Mouse (Mus musculus): ENCODE results near the gene Nxnl2. TPM values are rescaled to one million over a fixed set of nuclear protein-coding genes. Genes with fewer than 3 reads are reported as not detected.
A peak's percentile ranks its signal among the peaks of the same experiment; 100 is the strongest.
"Not testable (repeated sequence)": the region's sequence is repeated elsewhere in the genome, so short reads cannot be mapped to it uniquely, and the experiment has no call there.

The Nxnl2 gene
- polyA plus RNA-seq, 1 experiment from 2014 or later, result 2.5 TPM

DNA sequence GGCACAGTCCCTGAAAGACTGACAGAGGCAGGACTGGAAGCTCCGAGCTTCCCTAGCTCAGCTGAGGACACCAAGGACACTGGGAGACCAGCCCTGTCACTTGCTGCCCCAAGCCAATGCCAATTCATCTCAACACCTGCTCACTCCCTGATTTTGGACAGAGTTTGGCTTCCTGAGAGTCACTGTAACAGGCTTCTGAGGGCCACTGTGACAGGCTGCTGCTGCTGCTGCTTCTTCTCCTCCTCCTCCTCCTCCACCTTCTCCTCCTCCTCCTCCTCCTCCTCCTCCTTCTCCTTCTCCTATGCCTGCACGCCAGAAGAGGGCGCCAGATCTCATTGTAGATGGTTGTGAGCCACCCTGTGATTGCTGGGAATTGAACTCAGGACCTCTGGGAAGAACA lies 19.5 kb downstream of the Nxnl2 start:
- Histone ChIP-seq H3K4me1 (no peaks in the 10 kb centered on the region), H3K36me3 (no peaks in the 10 kb centered on the region), H3K27me3 (no peaks in the 10 kb centered on the region), H3K9ac (no peak overlapping the region), H3K27ac (no peak overlapping the region), H3K4me2 (replicated peaks) (no peak overlapping the region), H3K9me3 (replicated peaks) (no peaks in the 10 kb centered on the region; the same call in 1 of the 2 replicates), H3K4me3 (no peak overlapping the region)
- ATAC-seq (ENCODE audit: low FRiP score), result no peak
- WGBS, result 52% methylated on average over 3 of the region's 3 CpGs

GRCm38 (mm10) chr13:51191416-51192140 lies 20.8 kb downstream of the Nxnl2 start:
- no peaks in the 10 kb centered on the region for H3K4me1 ChIP-seq
- H3K36me3 ChIP-seq, result no peaks in the 10 kb centered on the region
- no peak overlapping the region for H3K4me3 ChIP-seq
- WGBS, result 85% methylated on average over 6 of the region's 6 CpGs
- H3K4me2 ChIP-seq (replicated peaks), result no peak overlapping the region
- no peak overlapping the region for H3K27ac ChIP-seq
- H3K9ac ChIP-seq, result no peak overlapping the region
- no peaks in the 10 kb centered on the region for H3K27me3 ChIP-seq
- no peaks in the 10 kb centered on the region for H3K9me3 ChIP-seq (replicated peaks)
- no peak for ATAC-seq (ENCODE audit: low FRiP score)

DNA sequence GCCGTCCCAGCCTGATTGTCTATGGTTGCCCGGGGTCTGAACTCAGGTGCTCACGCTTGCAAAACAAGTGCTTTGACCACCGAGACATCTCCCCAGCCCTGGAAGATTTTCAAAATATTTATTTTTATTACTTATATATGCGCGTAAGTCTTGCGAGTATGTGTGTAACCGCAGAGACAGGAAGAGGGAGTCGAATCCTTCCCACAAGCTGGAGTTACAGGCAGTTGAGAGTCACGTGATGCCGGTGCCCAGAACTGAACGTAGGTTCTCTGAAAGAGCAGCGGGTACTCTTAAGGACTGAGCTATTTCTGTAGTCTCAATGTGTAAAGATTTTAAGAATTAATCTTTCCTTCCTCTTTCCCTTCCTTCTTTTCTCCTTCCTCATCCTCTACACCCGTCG lies 23.1 kb downstream of the Nxnl2 start:
- no peaks in the 10 kb centered on the region for H3K4me1 ChIP-seq
- no peak overlapping the region for H3K4me2 ChIP-seq (replicated peaks)
- H3K27ac ChIP-seq, result no peak overlapping the region
- no peak for ATAC-seq (ENCODE audit: low FRiP score)
- 93% methylated on average over 15 of the region's 15 CpGs for WGBS
- no peak overlapping the region for H3K9ac ChIP-seq
- no peaks in the 10 kb centered on the region for H3K27me3 ChIP-seq
- no peaks in the 10 kb centered on the region for H3K36me3 ChIP-seq
- H3K4me3 ChIP-seq, result no peak overlapping the region
- H3K9me3 ChIP-seq (replicated peaks), result no peaks in the 10 kb centered on the region

GRCm38 (mm10) chr13:51197699-51198098 lies 26.9 kb downstream of the Nxnl2 start:
- WGBS, result 92% methylated on average over 3 of the region's 3 CpGs
- no peak overlapping the region for H3K27ac ChIP-seq
- H3K27me3 ChIP-seq, result no peaks in the 10 kb centered on the region
- no peaks in the 10 kb centered on the region for H3K9me3 ChIP-seq (replicated peaks)
- no peak overlapping the region for H3K4me2 ChIP-seq (replicated peaks)
- no peak for ATAC-seq (ENCODE audit: low FRiP score)
- no peak overlapping the region for H3K4me3 ChIP-seq
- H3K4me1 ChIP-seq, result no peaks in the 10 kb centered on the region
- no peak overlapping the region for H3K9ac ChIP-seq
- no peaks in the 10 kb centered on the region for H3K36me3 ChIP-seq

- H3K4me1 ChIP-seq, result no peaks in the 10 kb centered on the region
- H3K9ac ChIP-seq, result no peak overlapping the region
- no peaks in the 10 kb centered on the region for H3K9me3 ChIP-seq (replicated peaks)
- no peak overlapping the region for H3K4me2 ChIP-seq (replicated peaks)
- H3K27me3 ChIP-seq, result no peaks in the 10 kb centered on the region
- no peaks in the 10 kb centered on the region for H3K36me3 ChIP-seq
- no peak for ATAC-seq (ENCODE audit: low FRiP score)
- no peak overlapping the region for H3K4me3 ChIP-seq
- 76% methylated on average over 5 of the region's 5 CpGs for WGBS
- H3K27ac ChIP-seq, result no peak overlapping the region
Measured at GRCm38 (mm10) chr13:51198186-51198585, 27.4 kb downstream of the Nxnl2 start.

DNA sequence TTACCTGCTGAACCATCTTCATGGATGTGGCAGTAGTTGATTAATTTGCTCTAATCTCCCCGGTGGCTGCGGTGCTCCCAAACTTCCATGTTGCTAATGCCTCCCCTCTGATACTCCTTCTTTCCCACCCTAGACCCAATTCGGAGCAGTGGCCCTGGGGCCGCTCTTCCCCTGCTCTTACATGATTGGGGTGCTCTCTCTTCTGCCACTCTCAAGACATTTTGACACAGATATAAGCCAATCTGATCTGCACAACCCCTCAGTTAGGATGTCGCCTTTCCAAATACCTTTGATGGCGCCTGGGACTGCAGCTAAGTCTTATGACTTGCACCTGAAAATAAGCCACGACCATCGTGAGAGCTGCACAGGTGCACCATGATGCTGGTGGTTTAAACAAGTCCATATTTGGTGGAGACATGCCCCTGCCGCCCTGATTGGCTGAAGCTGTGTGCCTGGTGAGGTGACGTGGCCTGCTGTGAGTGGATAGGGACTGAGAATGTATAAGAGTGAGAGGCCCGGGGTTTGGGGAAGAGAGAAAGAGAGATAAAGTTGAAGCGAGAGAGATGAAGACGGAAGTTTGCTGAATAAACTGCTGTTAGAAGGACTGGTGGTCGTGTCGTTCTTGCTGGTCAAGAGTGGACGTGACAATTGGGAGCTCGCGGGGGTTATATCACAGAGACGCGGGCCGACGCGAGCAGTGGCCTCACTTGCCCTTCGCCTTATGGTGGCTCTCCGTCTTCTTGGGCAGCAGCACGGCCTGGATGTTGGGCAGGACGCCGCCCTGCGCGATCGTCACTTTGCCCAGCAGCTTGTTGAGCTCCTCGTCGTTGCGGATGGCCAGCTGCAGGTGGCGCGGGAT lies 31.4 kb downstream of the Nxnl2 start:
- H3K27ac ChIP-seq; H3K9ac ChIP-seq; H3K9me3 ChIP-seq (replicated peaks); H3K4me1 ChIP-seq; H3K27me3 ChIP-seq; H3K36me3 ChIP-seq: not testable (repeated sequence)
- Histone ChIP-seq H3K4me3 (peak overlapping the region; percentile 25), H3K4me2 (replicated peaks) (peak overlapping the region; percentile 51)
- peak; percentile 35; the same call in 1 of the 2 replicates for ATAC-seq (ENCODE audit: low FRiP score)
- 49% methylated on average over 30 of the region's 36 CpGs for WGBS

DNA sequence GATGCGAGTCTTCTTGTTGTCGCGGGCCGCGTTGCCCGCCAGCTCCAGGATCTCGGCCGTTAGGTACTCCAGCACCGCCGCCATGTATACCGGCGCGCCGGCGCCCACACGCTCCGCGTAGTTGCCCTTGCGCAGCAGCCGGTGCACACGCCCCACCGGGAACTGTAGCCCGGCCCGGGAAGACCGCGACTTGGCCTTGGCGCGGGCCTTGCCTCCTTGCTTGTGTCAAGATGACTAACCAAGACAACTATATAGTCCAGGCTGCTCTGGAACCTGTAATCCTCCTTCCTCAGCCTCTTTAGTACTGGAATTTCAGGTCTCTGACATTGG lies 32.0 kb downstream of the Nxnl2 start:
- 4% methylated on average over 28 of the region's 28 CpGs for WGBS
- H3K4me2 ChIP-seq (replicated peaks), result peak overlapping the region; percentile 51
- H3K9me3 ChIP-seq (replicated peaks); H3K4me1 ChIP-seq; H3K27me3 ChIP-seq; H3K36me3 ChIP-seq; H3K27ac ChIP-seq: not testable (repeated sequence)
- peak overlapping the region; percentile 25 for H3K4me3 ChIP-seq
- peak; percentile 64 for ATAC-seq (ENCODE audit: low FRiP score)
- 0 out of 2 replicates have a peak overlapping the region, but pooled peaks have one; percentile 38 for H3K9ac ChIP-seq

GRCm38 (mm10) chr13:51203467-51203866 lies 32.6 kb downstream of the Nxnl2 start:
- H3K4me2 ChIP-seq (replicated peaks), result no peak overlapping the region
- H3K36me3 ChIP-seq, result no peaks in the 10 kb centered on the region
- no peaks in the 10 kb centered on the region for H3K4me1 ChIP-seq
- no peak overlapping the region for H3K4me3 ChIP-seq
- 82% methylated on average over 8 of the region's 8 CpGs for WGBS
- H3K9me3 ChIP-seq (replicated peaks), result no peaks in the 10 kb centered on the region
- H3K27me3 ChIP-seq, result no peaks in the 10 kb centered on the region
- H3K9ac ChIP-seq, result no peak overlapping the region
- no peak overlapping the region for H3K27ac ChIP-seq
- no peak for ATAC-seq (ENCODE audit: low FRiP score)

- H3K4me1 ChIP-seq; ATAC-seq (ENCODE audit: low FRiP score); H3K27me3 ChIP-seq; H3K4me3 ChIP-seq; H3K9ac ChIP-seq; H3K27ac ChIP-seq; H3K36me3 ChIP-seq; H3K9me3 ChIP-seq (replicated peaks); H3K4me2 ChIP-seq (replicated peaks): not testable (repeated sequence)
- 90% methylated on average over 11 of the region's 11 CpGs for WGBS
Measured at GRCm38 (mm10) chr13:51204081-51204480, 33.3 kb downstream of the Nxnl2 start.

GRCm38 (mm10) chr13:51207965-51208364 lies 37.1 kb downstream of the Nxnl2 start:
- Histone ChIP-seq H3K9me3 (replicated peaks) (no peaks in the 10 kb centered on the region), H3K36me3 (no peaks in the 10 kb centered on the region), H3K9ac (no peak overlapping the region), H3K27me3 (no peaks in the 10 kb centered on the region), H3K4me2 (replicated peaks) (no peak overlapping the region), H3K4me1 (peaks cover 8% of the 10 kb centered on the region; the same call in 1 of the 2 replicates), H3K27ac (no peak overlapping the region), H3K4me3 (no peak overlapping the region)
- WGBS, result 81% methylated on average over 12 of the region's 12 CpGs
- peak; percentile 68 for ATAC-seq (ENCODE audit: low FRiP score)

GRCm38 (mm10) chr13:51208378-51209100 lies 37.7 kb downstream of the Nxnl2 start:
- ATAC-seq (ENCODE audit: low FRiP score), result peak; percentile 86
- peaks cover 8% of the 10 kb centered on the region; the same call in 1 of the 2 replicates for H3K4me1 ChIP-seq
- no peaks in the 10 kb centered on the region for H3K9me3 ChIP-seq (replicated peaks)
- 62% methylated on average over 18 of the region's 18 CpGs for WGBS
- H3K27me3 ChIP-seq, result no peaks in the 10 kb centered on the region
- H3K4me2 ChIP-seq (replicated peaks), result no peak overlapping the region
- H3K9ac ChIP-seq, result no peak overlapping the region
- no peak overlapping the region for H3K4me3 ChIP-seq
- no peak overlapping the region for H3K27ac ChIP-seq
- no peaks in the 10 kb centered on the region for H3K36me3 ChIP-seq

GRCm38 (mm10) chr13:51210639-51211038 lies 39.8 kb downstream of the Nxnl2 start:
- 68% methylated on average over 5 of the region's 5 CpGs for WGBS
- Histone ChIP-seq H3K27me3 (no peaks in the 10 kb centered on the region), H3K4me3 (no peak overlapping the region), H3K4me2 (replicated peaks) (no peak overlapping the region), H3K36me3 (no peaks in the 10 kb centered on the region), H3K4me1 (peaks cover 8% of the 10 kb centered on the region; the same call in 1 of the 2 replicates), H3K9ac (no peak overlapping the region), H3K27ac (no peak overlapping the region), H3K9me3 (replicated peaks) (no peaks in the 10 kb centered on the region)
- ATAC-seq (ENCODE audit: low FRiP score), result no peak
